Comparison of ENCODE assay signal across 27 mouse cellular contexts in genomic region chr12:73529590-73529989, GRCm38 (mm10). TPM values are rescaled to one million over a fixed set of nuclear protein-coding genes. Genes with fewer than 3 reads are reported as not detected.
A peak's percentile ranks its signal among the peaks of the same experiment; 100 is the strongest.
DNase-seq lines count a peak whose midpoint lies in the region; ATAC-seq and TF ChIP-seq lines count a peak whose summit lies in the region.
"Had no signal": no experiment of that assay in that cellular context is flagged by ENCODE, and none has a peak within 500 bp of the region (broad histone marks: within the 10 kb centered on the region; RNA-seq: fewer than 3 reads in every experiment).

No protein-coding gene starts in this region.

- peak overlapping the region; percentile 9; the same call in 1 of the 2 replicates for H3K4me3 ChIP-seq in limb, embryonic 10.5 days
- H3K4me3 ChIP-seq in stomach, postnatal 0 days (ENCODE audit: low read depth, low read length), result no peak overlapping the region; the same call in 1 of the 2 replicates
- no peak overlapping the region for H3K4me3 ChIP-seq in midbrain, postnatal 0 days (ENCODE audit: low read depth, low read length)
- H3K4me3 ChIP-seq: erythroblast, embryonic 14.5 days; kidney, embryonic 15.5 days; layer of hippocampus, adult 2 months; limb, embryonic 13.5 days; midbrain, embryonic 13.5 days had no signal

- H3K9ac ChIP-seq in stomach, postnatal 0 days (ENCODE audit: low read length), result no peak overlapping the region
- H3K9ac ChIP-seq in midbrain, postnatal 0 days (replicated peaks; ENCODE audit: low read length, poor library complexity, severe bottlenecking), result no peak overlapping the region
- H3K9ac ChIP-seq: kidney, embryonic 15.5 days; limb, embryonic 13.5 days; midbrain, embryonic 13.5 days had no signal

- ATAC-seq in stomach, postnatal 0 days (ENCODE audit: low FRiP score, low TSS enrichment), result peak; percentile 55; the same call in 1 of the 2 replicates
- no peak for ATAC-seq in midbrain, postnatal 0 days (ENCODE audit: low FRiP score)
- ATAC-seq: forebrain, embryonic 16.5 days; hindbrain, embryonic 16.5 days; midbrain, embryonic 13.5 days had no signal

- TF ChIP-seq CTCF in stomach, postnatal 0 days (IDR thresholded peaks at IDR 0.05; ENCODE audit: low read depth), result no peak
- no peak for TF ChIP-seq CTCF in midbrain, postnatal 0 days (IDR thresholded peaks at IDR 0.05)

- peak; percentile 20 to 52 for DNase-seq in lung, adult 18-20 months
- DNase-seq in lung, postnatal 4 days, result no peak
- peak; percentile 29 for DNase-seq in urinary bladder, postnatal 14 days (ENCODE audit: low spot score)
- DNase-seq in urinary bladder, postnatal 4 days (ENCODE audit: low spot score in 2 of 2), result no peak
- DNase-seq in limb, embryonic 10.5 days (ENCODE audit: low spot score), result no peak
- peak; percentile 56 for DNase-seq in stomach, postnatal 0 days (ENCODE audit: low spot score)
- DNase-seq in midbrain, postnatal 0 days (ENCODE audit: low spot score), result no peak
- no peak for DNase-seq in layer of hippocampus, adult 9-10 months (ENCODE audit: low spot score)
- DNase-seq: adrenal gland, postnatal 10 days; cerebellum, adult 9-10 months; cerebellum, postnatal 36 days; heart, postnatal 14 days; kidney, adult 11 months; kidney, postnatal 25 days had no signal

- H3K9me3 ChIP-seq in limb, embryonic 10.5 days (replicated peaks), result no peaks in the 10 kb centered on the region
- no peaks in the 10 kb centered on the region for H3K9me3 ChIP-seq in stomach, postnatal 0 days (ENCODE audit: control insufficient read depth, low read length)
- no peaks in the 10 kb centered on the region for H3K9me3 ChIP-seq in midbrain, postnatal 0 days (ENCODE audit: low read length)
- H3K9me3 ChIP-seq: kidney, embryonic 15.5 days; limb, embryonic 13.5 days; midbrain, embryonic 13.5 days had no signal

- WGBS in limb, embryonic 10.5 days, result 60% methylated on average over 11 of the region's 11 CpGs
- 57% methylated on average over 11 of the region's 11 CpGs for WGBS in stomach, postnatal 0 days
- WGBS in midbrain, postnatal 0 days, result 88% methylated on average over 11 of the region's 11 CpGs

- H3K27ac ChIP-seq in limb, embryonic 10.5 days, result peak overlapping the region; percentile 62
- no peak overlapping the region for H3K27ac ChIP-seq in stomach, postnatal 0 days (replicated peaks)
- H3K27ac ChIP-seq in midbrain, postnatal 0 days (ENCODE audit: low read depth, low read length), result no peak overlapping the region
- H3K27ac ChIP-seq: kidney, embryonic 15.5 days; layer of hippocampus, adult 2 months; limb, embryonic 13.5 days; macrophage; midbrain, embryonic 13.5 days had no signal

- no peak for TF ChIP-seq EP300 in stomach, postnatal 0 days (optimal IDR thresholded peaks at IDR 0.05)

- H3K36me3 ChIP-seq in limb, embryonic 10.5 days, result no peaks in the 10 kb centered on the region
- no peaks in the 10 kb centered on the region for H3K36me3 ChIP-seq in stomach, postnatal 0 days (ENCODE audit: control insufficient read depth, insufficient read depth, low read length)
- no peaks in the 10 kb centered on the region for H3K36me3 ChIP-seq in midbrain, postnatal 0 days (ENCODE audit: insufficient read depth, low read length)
- H3K36me3 ChIP-seq: kidney, embryonic 15.5 days; limb, embryonic 13.5 days; midbrain, embryonic 13.5 days had no signal

- H3K4me2 ChIP-seq in stomach, postnatal 0 days (replicated peaks; ENCODE audit: low read depth), result 0 out of 2 replicates have a peak overlapping the region, but pooled peaks have one; percentile 5
- H3K4me2 ChIP-seq in midbrain, postnatal 0 days (ENCODE audit: low read depth, low read length, poor library complexity, severe bottlenecking), result no peak overlapping the region
- H3K4me2 ChIP-seq: kidney, embryonic 15.5 days; liver, embryonic 11.5 days; midbrain, embryonic 13.5 days had no signal

- H3K27me3 ChIP-seq in limb, embryonic 10.5 days (ENCODE audit: low read depth, poor library complexity, severe bottlenecking), result peaks cover 40% of the 10 kb centered on the region
- H3K27me3 ChIP-seq in stomach, postnatal 0 days (ENCODE audit: control insufficient read depth, insufficient read depth, low read length), result no peaks in the 10 kb centered on the region; the same call in 1 of the 2 replicates
- H3K27me3 ChIP-seq in midbrain, postnatal 0 days (ENCODE audit: insufficient read depth, low read length), result no peaks in the 10 kb centered on the region
- H3K27me3 ChIP-seq: CH12.LX; midbrain, embryonic 13.5 days had no signal

- H3K4me1 ChIP-seq in limb, embryonic 10.5 days, result peaks cover 78% of the 10 kb centered on the region
- no peaks in the 10 kb centered on the region for H3K4me1 ChIP-seq in stomach, postnatal 0 days (replicated peaks; ENCODE audit: control insufficient read depth, insufficient read depth)
- H3K4me1 ChIP-seq in midbrain, postnatal 0 days (ENCODE audit: insufficient read depth, low read length), result no peaks in the 10 kb centered on the region
- H3K4me1 ChIP-seq: midbrain, embryonic 13.5 days had no signal

RNA-seq across cellular contexts. Expression of gene Tmem30b, which starts 16.6 kb away (rescaled TPM):
- polyA plus RNA-seq in limb, embryonic 10.5 days (2016; fragmentation: Nextera tagmentation; extraction: Ambion mirVana), result 9.1 and 15.7 TPM in 2 replicates
- polyA plus RNA-seq in stomach, postnatal 0 days (2015; fragmentation: Nextera tagmentation; extraction: Ambion mirVana), result 78.3 and 83.9 TPM in 2 replicates
- 0.38 and 1.2 TPM in 2 replicates for total RNA-seq in midbrain, postnatal 0 days (2014; rRNA removed)
- polyA plus RNA-seq in midbrain, postnatal 0 days (2015; fragmentation: Nextera tagmentation; extraction: Ambion mirVana), result 0.36 and 0.53 TPM in 2 replicates
- total RNA-seq: CH12.LX; layer of hippocampus, adult 2 months; megakaryocyte-erythroid progenitor cell, adult 5-6 weeks; monocyte, adult 5-6 weeks had no signal
- polyA plus RNA-seq: C2C12; erythroblast, embryonic 14.5 days; macrophage had no signal

RNA-seq across cellular contexts. Expression of gene Prkch, which starts 55.0 kb away (rescaled TPM):
- 6.4 and 7.4 TPM in 2 replicates for polyA plus RNA-seq in limb, embryonic 10.5 days (2016; fragmentation: Nextera tagmentation; extraction: Ambion mirVana)
- polyA plus RNA-seq in stomach, postnatal 0 days (2015; fragmentation: Nextera tagmentation; extraction: Ambion mirVana), result 22.3 and 24.8 TPM in 2 replicates
- 16.2 and 20.0 TPM in 2 replicates for total RNA-seq in midbrain, postnatal 0 days (2014; rRNA removed)
- 6.9 and 9.9 TPM in 2 replicates for polyA plus RNA-seq in midbrain, postnatal 0 days (2015; fragmentation: Nextera tagmentation; extraction: Ambion mirVana)

Comparison
In these comparisons a context has a peak if more than half of its experiments do, and no peak if none do; other contexts are left out.
1. DNase-seq: peak in lung, adult 18-20 months (2 of 2), urinary bladder, postnatal 14 days (single experiment) and stomach, postnatal 0 days (single experiment); none in lung, postnatal 4 days (0 of 2), urinary bladder, postnatal 4 days (0 of 2), limb, embryonic 10.5 days (single experiment), midbrain, postnatal 0 days (single experiment) and layer of hippocampus, adult 9-10 months (single experiment).